Mouse (Mus musculus): ENCODE measurements around the gene Spag16.

GRCm38 (mm10) chr1:69996874-69997273, 170.1 kb downstream of the Spag16 start:
- no peak for TF ChIP-seq GATA1 (IDR thresholded peaks at IDR 0.05; ENCODE audit: borderline replicate concordance, low read length)
- TF ChIP-seq FLI1 (IDR thresholded peaks at IDR 0.05; ENCODE audit: low read length): no peak
